Mouse (Mus musculus): ENCODE results near the gene Gsc.

- TF ChIP-seq CTCF (IDR thresholded peaks at IDR 0.05; ENCODE audit: low read depth, low read length) (peak; percentile 89), POLR2A (IDR thresholded peaks at IDR 0.05; ENCODE audit: extremely low read depth, insufficient read depth, low read length) (no peak)
Observed at GRCm38 (mm10) chr12:104426915-104427314, 46.2 kb downstream of the Gsc start.
